Mouse (Mus musculus) G1E (cell line): ENCODE data around the gene Vmp1. TPM values are rescaled to one million over a fixed set of nuclear protein-coding genes. Genes with fewer than 3 reads are reported as not detected.

ENCODE experiments used
- ATAC-seq: 2 replicates; pipeline ENCODE4 v1.8.0; 2016; ENCODE audit warnings: mild to moderate bottlenecking; ENCODE audit not compliant: insufficient number of reproducible peaks, poor library complexity, low FRiP score, severe bottlenecking; ENCODE audit errors: extremely low read depth
- DNase-seq: peaks from one replicate; pipeline ENCODE4 v3.0.0; 2012; ENCODE audit warnings: low spot score
- H3K27me3 ChIP-seq: 2 replicates; pipeline ENCODE4 v1.6.1; 2012; ENCODE audit warnings: mild to moderate bottlenecking, low read length, inconsistent platforms; ENCODE audit not compliant: insufficient read depth
- H3K36me3 ChIP-seq: replicated peaks from 2 replicates; pipeline ENCODE3; 2012; ENCODE audit warnings: mild to moderate bottlenecking, inconsistent platforms
- H3K4me1 ChIP-seq: 2 replicates; pipeline ENCODE4 v1.6.1; 2012; ENCODE audit warnings: low read depth, low read length, inconsistent platforms, mixed read lengths; ENCODE audit not compliant: insufficient read depth
- H3K4me3 ChIP-seq: 2 replicates; pipeline ENCODE4 v1.5.1; 2012; ENCODE audit warnings: low read depth, mild to moderate bottlenecking, inconsistent platforms, low read length, moderate library complexity, mixed read lengths
- H3K9me3 ChIP-seq: replicated peaks from 2 replicates; pipeline ENCODE4 v1.6.1; 2012; ENCODE audit warnings: inconsistent platforms
- CTCF ChIP-seq: IDR thresholded peaks from 2 replicates; pipeline ENCODE4 v1.5.1; 2012; ENCODE audit warnings: low read depth, low read length, inconsistent platforms, mixed read lengths
- GATA1 ChIP-seq: IDR thresholded peaks from 2 replicates; pipeline ENCODE4 v1.6.1; 2012; ENCODE audit warnings: borderline replicate concordance, low read length, inconsistent platforms, mixed read lengths
- GATA2 ChIP-seq: IDR thresholded peaks from 2 replicates; pipeline ENCODE4 v1.6.1; 2012; ENCODE audit warnings: low read depth, low read length, inconsistent platforms, borderline replicate concordance
- POLR2AphosphoS5 ChIP-seq: IDR thresholded peaks from 2 replicates; pipeline ENCODE4 v1.6.1; 2012; ENCODE audit warnings: low read depth, low read length, inconsistent platforms; ENCODE audit not compliant: insufficient replicate concordance
- TAL1 ChIP-seq: conservative IDR thresholded peaks from 2 replicates; pipeline ENCODE4 v1.6.1; 2012; ENCODE audit warnings: low read depth, low read length, inconsistent platforms, mixed read lengths
- polyA plus RNA-seq: library from polyadenylated mRNA; stranded (reverse); fragments of >175 nt; gene quantifications from 2 replicates; pipeline ENCODE4 v1.2.3, GENCODE M21; 2012
- total RNA-seq, 2 experiments: library from RNA; stranded (forward) in 1 of 2; stranded (reverse) in 1 of 2; fragments of 200-1000 nt in 1 of 2; fragments of >200 nt in 1 of 2; fragmentation: Nextera tagmentation in 1 of 2; gene quantifications; 2 replicates each; pipeline ENCODE4 v1.2.3; 2014 to 2017

The Vmp1 gene
- total and polyA plus RNA-seq, 3 experiments, result 19.1 to 188 (median 163) TPM

- ATAC-seq (no peak), DNase-seq (no peak)
- Histone ChIP-seq H3K4me1 (peaks cover 67% of the 10 kb centered on the region), H3K27me3 (no peaks in the 10 kb centered on the region), H3K9me3 (no peaks in the 10 kb centered on the region), H3K36me3 (peaks cover 40% of the 10 kb centered on the region), H3K4me3 (no peak overlapping the region)
- TF ChIP-seq CTCF, result no peak
- TF ChIP-seq GATA1, result no peak
- TF ChIP-seq POLR2AphosphoS5, result no peak
- no peak for TF ChIP-seq TAL1
- no peak for TF ChIP-seq GATA2
These were observed 100.3 kb downstream of the Vmp1 start for GRCm38 (mm10) chr11:86583313-86583825.

GRCm38 (mm10) chr11:86582543-86583260 lies 100.9 kb downstream of the Vmp1 start:
- Histone ChIP-seq H3K4me1 (peaks cover 66% of the 10 kb centered on the region), H3K27me3 (no peaks in the 10 kb centered on the region), H3K9me3 (no peaks in the 10 kb centered on the region), H3K36me3 (peaks cover 40% of the 10 kb centered on the region), H3K4me3 (no peak overlapping the region)
- DNase-seq, result no peak
- ATAC-seq, result no peak
- TF ChIP-seq GATA1 (no peak), POLR2AphosphoS5 (0 out of 2 replicates have a peak, but pooled peaks have one; percentile 42)

GRCm38 (mm10) chr11:86581943-86582542 lies 101.6 kb downstream of the Vmp1 start:
- peak; percentile 5; the same call in 1 of the 2 replicates for TF ChIP-seq POLR2AphosphoS5
- no peak for TF ChIP-seq CTCF
- no peak for TF ChIP-seq TAL1
- no peak for TF ChIP-seq GATA2
- no peak for TF ChIP-seq GATA1
- peaks cover 66% of the 10 kb centered on the region for H3K4me1 ChIP-seq
- ATAC-seq (no peak), DNase-seq (no peak)
- no peaks in the 10 kb centered on the region for H3K27me3 ChIP-seq
- H3K9me3 ChIP-seq, result no peaks in the 10 kb centered on the region
- H3K36me3 ChIP-seq, result peaks cover 40% of the 10 kb centered on the region
- no peak overlapping the region for H3K4me3 ChIP-seq

GRCm38 (mm10) chr11:86581250-86581753 lies 102.3 kb downstream of the Vmp1 start:
- TF ChIP-seq POLR2AphosphoS5 (no peak; the same call in 1 of the 2 replicates), GATA2 (no peak), TAL1 (no peak), GATA1 (no peak)
- Histone ChIP-seq H3K4me1 (peaks cover 67% of the 10 kb centered on the region), H3K4me3 (no peak overlapping the region; the same call in 1 of the 2 replicates), H3K36me3 (peaks cover 40% of the 10 kb centered on the region), H3K27me3 (no peaks in the 10 kb centered on the region), H3K9me3 (no peaks in the 10 kb centered on the region)
- no peak for DNase-seq
- no peak for ATAC-seq

- TF ChIP-seq GATA2, result no peak
- no peak for TF ChIP-seq GATA1
- TF ChIP-seq CTCF, result no peak
- peak; percentile 15; the same call in 1 of the 2 replicates for TF ChIP-seq POLR2AphosphoS5
- no peak for DNase-seq
- Histone ChIP-seq H3K36me3 (peaks cover 37% of the 10 kb centered on the region), H3K4me3 (no peak overlapping the region), H3K4me1 (peaks cover 62% of the 10 kb centered on the region), H3K9me3 (no peaks in the 10 kb centered on the region), H3K27me3 (no peaks in the 10 kb centered on the region)
- ATAC-seq, result no peak
These were observed 103.1 kb downstream of the Vmp1 start for GRCm38 (mm10) chr11:86580319-86581113.
